Mouse (Mus musculus) small intestine, adult 2 months (tissue): ENCODE measurements around the gene Pigt.

Experiments
- CTCF ChIP-seq: fragments of 200-500 bp; IDR thresholded peaks from 2 replicates; pipeline ENCODE4 v1.5.1; 2012; ENCODE audit warnings: low read depth, mild to moderate bottlenecking, control low read depth, inconsistent platforms, low read length, moderate library complexity, mixed read lengths; ENCODE audit not compliant: insufficient replicate concordance, insufficient read length; ENCODE audit errors: extremely low read depth
- POLR2A ChIP-seq: fragments of 200-500 bp; IDR thresholded peaks from 2 replicates; pipeline ENCODE4 v1.6.1; 2012; ENCODE audit warnings: low read depth, mild to moderate bottlenecking, control low read depth, inconsistent platforms, low read length, moderate library complexity

DNA sequence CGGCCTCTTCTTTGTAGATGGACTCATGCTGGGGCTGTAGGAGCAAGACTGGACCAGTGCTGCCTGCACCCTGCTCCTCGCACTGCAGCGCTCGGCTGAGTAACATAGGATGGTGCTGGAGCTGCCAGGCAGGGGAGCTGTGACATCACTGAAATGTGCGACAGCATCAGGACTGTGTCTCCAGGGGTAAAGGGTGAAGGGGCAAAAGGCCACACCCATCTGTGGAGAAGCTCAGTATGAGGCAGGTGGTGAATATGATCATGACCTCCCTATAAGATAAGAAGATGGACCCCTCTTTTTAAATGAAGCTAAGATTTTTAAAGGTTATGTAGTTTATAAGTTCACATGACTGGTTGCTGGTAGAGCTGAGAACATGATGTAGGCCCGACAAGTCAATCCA, 23.7 kb upstream of the Pigt start, which contains the start of gene Trp53tg5:
- TF ChIP-seq POLR2A (no peak), CTCF (no peak)
